Mouse (Mus musculus): ENCODE measurements around the gene Defb21.
A peak's percentile ranks its signal among the peaks of the same experiment; 100 is the strongest.

Gene Defb21

GRCm38 (mm10) chr2:152572114-152572794 lies at the start of gene Defb21:
Gene Defb21, plus strand, starts transcription at chr2:152572744.
- DNase-seq (ENCODE audit: low spot score in 2 of 2): no peak

GRCm38 (mm10) chr2:152539944-152540710 lies 32.4 kb upstream of the Defb21 start, which contains the start of gene Defb29:
Gene Defb29, minus strand, starts transcription at chr2:152540098.
- DNase-seq (ENCODE audit: low spot score in 2 of 2): no peak

- no peak for DNase-seq (ENCODE audit: low spot score in 2 of 2)
These were observed 30.6 kb upstream of the Defb21 start for GRCm38 (mm10) chr2:152541979-152542378.

- DNase-seq (ENCODE audit: low spot score in 2 of 2): no peak
These were observed 29.6 kb upstream of the Defb21 start for GRCm38 (mm10) chr2:152542897-152543296.

GRCm38 (mm10) chr2:152543478-152543877 lies 29.1 kb upstream of the Defb21 start:
- DNase-seq (ENCODE audit: low spot score in 2 of 2): no peak

GRCm38 (mm10) chr2:152544691-152545090 lies 27.9 kb upstream of the Defb21 start:
- peak; percentile 33 to 52 for DNase-seq (ENCODE audit: low spot score in 2 of 2)

GRCm38 (mm10) chr2:152548124-152548523 lies 24.4 kb upstream of the Defb21 start:
- no peak for DNase-seq (ENCODE audit: low spot score in 2 of 2)

- peak; percentile 11 to 62 for DNase-seq (ENCODE audit: low spot score in 2 of 2)
These were observed 18.6 kb upstream of the Defb21 start for GRCm38 (mm10) chr2:152553774-152554423.

GRCm38 (mm10) chr2:152556655-152557054 lies 15.9 kb upstream of the Defb21 start:
- no peak for DNase-seq (ENCODE audit: low spot score in 2 of 2)

- DNase-seq (ENCODE audit: low spot score in 2 of 2): no peak
These were observed 3.5 kb upstream of the Defb21 start, which contains the start of gene Gm17416 for GRCm38 (mm10) chr2:152569038-152569437. Gene Gm17416, plus strand, starts transcription at chr2:152569338.

- DNase-seq (ENCODE audit: low spot score in 2 of 2): no peak
These were observed 2.7 kb upstream of the Defb21 start for GRCm38 (mm10) chr2:152569881-152570280.

GRCm38 (mm10) chr2:152570313-152570712 lies 2.2 kb upstream of the Defb21 start:
- no peak for DNase-seq (ENCODE audit: low spot score in 2 of 2)

GRCm38 (mm10) chr2:152573484-152573883 lies 940 bp downstream of the Defb21 start:
- no peak for DNase-seq (ENCODE audit: low spot score in 2 of 2)

GRCm38 (mm10) chr2:152580107-152580506 lies 7.6 kb downstream of the Defb21 start, which contains the start of gene Defb19:
Gene Defb19, minus strand, starts transcription at chr2:152580312.
- no peak for DNase-seq (ENCODE audit: low spot score in 2 of 2)

- DNase-seq (ENCODE audit: low spot score in 2 of 2): no peak
These were observed 8.1 kb downstream of the Defb21 start for GRCm38 (mm10) chr2:152580612-152581011.

- DNase-seq (ENCODE audit: low spot score in 2 of 2): no peak
These were observed 14.5 kb downstream of the Defb21 start for GRCm38 (mm10) chr2:152586926-152587560.

- no peak for DNase-seq (ENCODE audit: low spot score in 2 of 2)
These were observed 15.9 kb downstream of the Defb21 start for GRCm38 (mm10) chr2:152588450-152588849.

- no peak for DNase-seq (ENCODE audit: low spot score in 2 of 2)
These were observed 16.5 kb downstream of the Defb21 start for GRCm38 (mm10) chr2:152589021-152589420.

- no peak for DNase-seq (ENCODE audit: low spot score in 2 of 2)
These were observed 26.8 kb downstream of the Defb21 start, which contains the start of gene Defb45 for GRCm38 (mm10) chr2:152599299-152599698. Gene Defb45, minus strand, starts transcription at chr2:152599399.

- no peak for DNase-seq (ENCODE audit: low spot score in 2 of 2)
These were observed 27.5 kb downstream of the Defb21 start for GRCm38 (mm10) chr2:152600076-152600475.

GRCm38 (mm10) chr2:152601275-152601960 lies 28.9 kb downstream of the Defb21 start:
- no peak for DNase-seq (ENCODE audit: low spot score in 2 of 2)

All from frontal cortex, postnatal 14 days (tissue).